Mouse (Mus musculus): ENCODE measurements around the gene Pck2. TPM values are rescaled to one million over a fixed set of nuclear protein-coding genes. Genes with fewer than 3 reads are reported as not detected.

Pck2 gene
- polyA plus RNA-seq, 1 experiment from 2014 or later = 42.8 TPM

DNA sequence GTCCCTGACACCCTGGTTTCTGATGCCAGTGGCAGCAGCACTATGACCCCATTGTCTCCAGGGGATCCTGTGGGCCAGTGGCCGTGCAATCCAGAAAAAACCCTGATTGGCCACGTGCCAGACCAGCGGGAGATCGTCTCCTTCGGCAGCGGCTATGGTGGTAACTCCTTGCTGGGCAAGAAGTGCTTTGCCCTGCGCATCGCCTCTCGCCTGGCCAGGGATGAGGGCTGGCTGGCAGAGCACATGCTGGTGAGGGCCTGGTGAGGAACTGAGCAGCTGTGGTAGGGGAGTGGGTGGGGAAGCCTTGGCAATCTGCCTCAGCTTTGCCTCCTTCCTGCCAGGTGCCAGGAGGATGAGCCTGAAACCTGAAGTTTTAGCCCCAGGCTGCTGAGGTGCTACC, 4.3 kb downstream of the Pck2 start:
- H3K9me3 ChIP-seq (ENCODE audit: control insufficient read depth, low read length) = no peaks in the 10 kb centered on the region
- H3K36me3 ChIP-seq (ENCODE audit: control insufficient read depth, insufficient read depth, low read length) = peaks cover 66% of the 10 kb centered on the region
- no peaks in the 10 kb centered on the region for H3K27me3 ChIP-seq (replicated peaks; ENCODE audit: control insufficient read depth, insufficient read depth, low read length)
- no peak overlapping the region for H3K4me2 ChIP-seq (ENCODE audit: low read length)
- no peak overlapping the region for H3K9ac ChIP-seq (ENCODE audit: low read length)
- peaks cover 8% of the 10 kb centered on the region for H3K4me1 ChIP-seq (replicated peaks; ENCODE audit: control insufficient read depth, insufficient read depth, low read length)
- ATAC-seq (replicated peaks; ENCODE audit: low FRiP score, low TSS enrichment, low read depth) (no peak), DNase-seq (ENCODE audit: low spot score) (no peak)
- no peak overlapping the region for H3K27ac ChIP-seq (ENCODE audit: low read depth)
- 80% methylated on average over 9 of the region's 9 CpGs for WGBS
- H3K4me3 ChIP-seq (ENCODE audit: low read depth, low read length) = no peak overlapping the region

DNA sequence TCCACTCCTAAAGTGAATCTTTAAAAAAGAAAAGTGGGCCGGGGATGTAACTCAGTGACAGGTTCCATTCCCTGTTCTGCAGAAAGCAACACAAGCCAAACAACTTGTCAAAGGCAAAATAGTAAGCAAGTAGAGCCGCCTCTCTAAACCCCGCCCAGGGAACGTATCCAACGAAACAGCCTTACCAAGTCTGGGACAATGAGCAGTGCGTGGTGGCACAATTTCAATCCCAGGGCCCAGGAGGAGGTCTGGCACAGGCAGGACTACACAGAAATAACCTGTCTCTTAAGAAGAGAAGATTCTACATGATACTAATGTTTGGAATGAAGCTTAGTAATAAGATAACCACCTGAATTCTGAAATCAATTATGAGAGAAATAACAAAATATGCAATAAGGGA, 10.1 kb downstream of the Pck2 start:
- Histone ChIP-seq H3K27me3 (replicated peaks; ENCODE audit: control insufficient read depth, insufficient read depth, low read length) (no peaks in the 10 kb centered on the region), H3K4me1 (replicated peaks; ENCODE audit: control insufficient read depth, insufficient read depth, low read length) (no peaks in the 10 kb centered on the region), H3K9ac (ENCODE audit: low read length) (no peak overlapping the region), H3K4me2 (ENCODE audit: low read length) (no peak overlapping the region), H3K27ac (ENCODE audit: low read depth) (no peak overlapping the region), H3K4me3 (ENCODE audit: low read depth, low read length) (no peak overlapping the region), H3K36me3 (ENCODE audit: control insufficient read depth, insufficient read depth, low read length) (peaks cover 52% of the 10 kb centered on the region), H3K9me3 (ENCODE audit: control insufficient read depth, low read length) (no peaks in the 10 kb centered on the region)
- no peak for DNase-seq (ENCODE audit: low spot score)
- 87% methylated on average over 6 of the region's 6 CpGs for WGBS
- ATAC-seq (replicated peaks; ENCODE audit: low FRiP score, low TSS enrichment, low read depth) = no peak

GRCm38 (mm10) chr14:55551347-55551746, 11.3 kb downstream of the Pck2 start:
- WGBS = 65% methylated on average over 5 of the region's 5 CpGs
- no peak for DNase-seq (ENCODE audit: low spot score)
- Histone ChIP-seq H3K9me3 (ENCODE audit: control insufficient read depth, low read length) (no peaks in the 10 kb centered on the region), H3K4me3 (ENCODE audit: low read depth, low read length) (no peak overlapping the region), H3K4me1 (replicated peaks; ENCODE audit: control insufficient read depth, insufficient read depth, low read length) (no peaks in the 10 kb centered on the region), H3K4me2 (ENCODE audit: low read length) (no peak overlapping the region), H3K27ac (ENCODE audit: low read depth) (no peak overlapping the region), H3K27me3 (replicated peaks; ENCODE audit: control insufficient read depth, insufficient read depth, low read length) (no peaks in the 10 kb centered on the region), H3K9ac (ENCODE audit: low read length) (no peak overlapping the region), H3K36me3 (ENCODE audit: control insufficient read depth, insufficient read depth, low read length) (peaks cover 41% of the 10 kb centered on the region)
- no peak for ATAC-seq (replicated peaks; ENCODE audit: low FRiP score, low TSS enrichment, low read depth)

GRCm38 (mm10) chr14:55551794-55552193, 11.7 kb downstream of the Pck2 start:
- Histone ChIP-seq H3K27me3 (replicated peaks; ENCODE audit: control insufficient read depth, insufficient read depth, low read length) (no peaks in the 10 kb centered on the region), H3K36me3 (ENCODE audit: control insufficient read depth, insufficient read depth, low read length) (peaks cover 36% of the 10 kb centered on the region), H3K9me3 (ENCODE audit: control insufficient read depth, low read length) (no peaks in the 10 kb centered on the region), H3K4me1 (replicated peaks; ENCODE audit: control insufficient read depth, insufficient read depth, low read length) (no peaks in the 10 kb centered on the region), H3K27ac (ENCODE audit: low read depth) (no peak overlapping the region), H3K9ac (ENCODE audit: low read length) (no peak overlapping the region), H3K4me3 (ENCODE audit: low read depth, low read length) (no peak overlapping the region), H3K4me2 (ENCODE audit: low read length) (no peak overlapping the region)
- ATAC-seq (replicated peaks; ENCODE audit: low FRiP score, low TSS enrichment, low read depth) (no peak), DNase-seq (ENCODE audit: low spot score) (no peak)
- 90% methylated on average over 8 of the region's 8 CpGs for WGBS

- ATAC-seq (replicated peaks; ENCODE audit: low FRiP score, low TSS enrichment, low read depth) (no peak), DNase-seq (ENCODE audit: low spot score) (no peak)
- Histone ChIP-seq H3K9me3 (ENCODE audit: control insufficient read depth, low read length) (no peaks in the 10 kb centered on the region), H3K9ac (ENCODE audit: low read length) (no peak overlapping the region), H3K4me2 (ENCODE audit: low read length) (no peak overlapping the region), H3K4me3 (ENCODE audit: low read depth, low read length) (no peak overlapping the region), H3K4me1 (replicated peaks; ENCODE audit: control insufficient read depth, insufficient read depth, low read length) (0 out of 2 replicates have a peak, but pooled peaks cover 10% of the 10 kb centered on the region), H3K27me3 (replicated peaks; ENCODE audit: control insufficient read depth, insufficient read depth, low read length) (no peaks in the 10 kb centered on the region), H3K36me3 (ENCODE audit: control insufficient read depth, insufficient read depth, low read length) (peaks cover 8% of the 10 kb centered on the region), H3K27ac (ENCODE audit: low read depth) (no peak overlapping the region)
Measured at GRCm38 (mm10) chr14:55554635-55555034, 14.6 kb downstream of the Pck2 start.

- Histone ChIP-seq H3K27ac (ENCODE audit: low read depth) (no peak overlapping the region), H3K4me3 (ENCODE audit: low read depth, low read length) (no peak overlapping the region), H3K4me2 (ENCODE audit: low read length) (no peak overlapping the region), H3K4me1 (replicated peaks; ENCODE audit: control insufficient read depth, insufficient read depth, low read length) (0 out of 2 replicates have a peak, but pooled peaks cover 10% of the 10 kb centered on the region), H3K9ac (ENCODE audit: low read length) (no peak overlapping the region), H3K9me3 (ENCODE audit: control insufficient read depth, low read length) (no peaks in the 10 kb centered on the region), H3K36me3 (ENCODE audit: control insufficient read depth, insufficient read depth, low read length) (no peaks in the 10 kb centered on the region), H3K27me3 (replicated peaks; ENCODE audit: control insufficient read depth, insufficient read depth, low read length) (no peaks in the 10 kb centered on the region)
- DNase-seq (ENCODE audit: low spot score) = no peak
- WGBS = 79% methylated on average over 3 of the region's 3 CpGs
- ATAC-seq (replicated peaks; ENCODE audit: low FRiP score, low TSS enrichment, low read depth) = no peak
Measured at GRCm38 (mm10) chr14:55555788-55556187, 15.7 kb downstream of the Pck2 start.

- Histone ChIP-seq H3K27me3 (replicated peaks; ENCODE audit: control insufficient read depth, insufficient read depth, low read length) (no peaks in the 10 kb centered on the region), H3K4me1 (replicated peaks; ENCODE audit: control insufficient read depth, insufficient read depth, low read length) (peaks cover 20% of the 10 kb centered on the region), H3K9me3 (ENCODE audit: control insufficient read depth, low read length) (no peaks in the 10 kb centered on the region), H3K27ac (ENCODE audit: low read depth) (0 out of 2 replicates have a peak overlapping the region, but pooled peaks have one; percentile 43), H3K9ac (ENCODE audit: low read length) (no peak overlapping the region), H3K4me3 (ENCODE audit: low read depth, low read length) (no peak overlapping the region), H3K36me3 (ENCODE audit: control insufficient read depth, insufficient read depth, low read length) (no peaks in the 10 kb centered on the region), H3K4me2 (ENCODE audit: low read length) (no peak overlapping the region)
- ATAC-seq (replicated peaks; ENCODE audit: low FRiP score, low TSS enrichment, low read depth) = no peak
- DNase-seq (ENCODE audit: low spot score) = peak; percentile 84
- WGBS = 28% methylated on average over 5 of the region's 5 CpGs
Measured at GRCm38 (mm10) chr14:55557003-55557402, 16.9 kb downstream of the Pck2 start.

- Histone ChIP-seq H3K27ac (ENCODE audit: low read depth) (no peak overlapping the region), H3K4me1 (replicated peaks; ENCODE audit: control insufficient read depth, insufficient read depth, low read length) (peaks cover 20% of the 10 kb centered on the region), H3K4me3 (ENCODE audit: low read depth, low read length) (no peak overlapping the region), H3K36me3 (ENCODE audit: control insufficient read depth, insufficient read depth, low read length) (no peaks in the 10 kb centered on the region), H3K9me3 (ENCODE audit: control insufficient read depth, low read length) (no peaks in the 10 kb centered on the region), H3K4me2 (ENCODE audit: low read length) (no peak overlapping the region), H3K9ac (ENCODE audit: low read length) (no peak overlapping the region), H3K27me3 (replicated peaks; ENCODE audit: control insufficient read depth, insufficient read depth, low read length) (no peaks in the 10 kb centered on the region)
- ATAC-seq (replicated peaks; ENCODE audit: low FRiP score, low TSS enrichment, low read depth) (no peak), DNase-seq (ENCODE audit: low spot score) (no peak)
- WGBS = 86% methylated on average over 3 of the region's 3 CpGs
Measured at GRCm38 (mm10) chr14:55557587-55557986, 17.5 kb downstream of the Pck2 start.

GRCm38 (mm10) chr14:55558740-55559448, 18.8 kb downstream of the Pck2 start:
- Histone ChIP-seq H3K9me3 (ENCODE audit: control insufficient read depth, low read length) (no peaks in the 10 kb centered on the region), H3K36me3 (ENCODE audit: control insufficient read depth, insufficient read depth, low read length) (peaks cover 13% of the 10 kb centered on the region), H3K27me3 (replicated peaks; ENCODE audit: control insufficient read depth, insufficient read depth, low read length) (no peaks in the 10 kb centered on the region), H3K27ac (ENCODE audit: low read depth) (peak overlapping the region; percentile 92; the same call in 1 of the 2 replicates), H3K4me1 (replicated peaks; ENCODE audit: control insufficient read depth, insufficient read depth, low read length) (peaks cover 20% of the 10 kb centered on the region), H3K4me3 (ENCODE audit: low read depth, low read length) (peak overlapping the region; percentile 60), H3K4me2 (ENCODE audit: low read length) (peak overlapping the region; percentile 83), H3K9ac (ENCODE audit: low read length) (peak overlapping the region; percentile 58)
- 54% methylated on average over 6 of the region's 6 CpGs for WGBS
- ATAC-seq (replicated peaks; ENCODE audit: low FRiP score, low TSS enrichment, low read depth) = no peak
- no peak for DNase-seq (ENCODE audit: low spot score)

All from intestine, embryonic 14.5 days (tissue).